Mouse (Mus musculus) CH12.LX (cell line): ENCODE results near the gene Dhx30. TPM values are rescaled to one million over a fixed set of nuclear protein-coding genes. Genes with fewer than 3 reads are reported as not detected.
"Not testable (repeated sequence)": the region's sequence is repeated elsewhere in the genome, so short reads cannot be mapped to it uniquely, and the experiment has no call there.

Experiments used
- DNase-seq: peaks from one replicate; pipeline ENCODE4 v3.0.0-alpha.2; 2013; ENCODE audit errors: extremely low read depth
- H3K27ac ChIP-seq: 2 replicates; pipeline ENCODE4 v1.5.1; 2012; ENCODE audit warnings: low read depth, mild to moderate bottlenecking, control low read depth, moderate library complexity; ENCODE audit not compliant: insufficient read depth
- H3K27me3 ChIP-seq: replicated peaks from 2 replicates; pipeline ENCODE3; 2012; ENCODE audit warnings: inconsistent platforms
- H3K36me3 ChIP-seq, 2 experiments: replicated peaks in 1 of 2; 2 replicates each; pipeline versions ENCODE3 to v1.6.1; 2012; ENCODE audit warnings: inconsistent platforms in 1 of 2, low read length in 1 of 2, mild to moderate bottlenecking in 1 of 2, mixed read lengths in 1 of 2, moderate library complexity in 1 of 2; ENCODE audit not compliant: control insufficient read depth in 1 of 2, insufficient read depth in 1 of 2
- H3K4me1 ChIP-seq, 2 experiments: 2 replicates each; pipeline ENCODE4 v1.6.1; 2012; ENCODE audit warnings: inconsistent platforms in 1 of 2, moderate library complexity in 1 of 2; ENCODE audit not compliant: insufficient read depth in 2 of 2, control insufficient read depth in 1 of 2
- H3K4me2 ChIP-seq: 2 replicates; pipeline ENCODE4 v1.6.1; 2012; ENCODE audit warnings: low read depth, mild to moderate bottlenecking, control low read depth; ENCODE audit not compliant: poor library complexity, insufficient read depth, severe bottlenecking
- H3K4me3 ChIP-seq, 3 experiments: fragments of 150-350 bp in 1 of 3; sonication (generic) in 1 of 3; replicated peaks in 1 of 3; 2 replicates each; pipeline versions ENCODE3 to v1.5.1; 2011 to 2012; ENCODE audit warnings: low read depth in 2 of 3, low read length in 2 of 3, mild to moderate bottlenecking in 2 of 3, moderate library complexity in 2 of 3, control low read depth in 1 of 3, improper control_type of control experiment in 1 of 3, inconsistent platforms in 1 of 3, mixed read lengths in 1 of 3; ENCODE audit not compliant: poor library complexity in 1 of 3
- H3K79me2 ChIP-seq: replicated peaks from 2 replicates; pipeline ENCODE4 v1.6.1; 2012; ENCODE audit warnings: mild to moderate bottlenecking, moderate library complexity; ENCODE audit not compliant: control insufficient read depth, poor library complexity, insufficient read depth, severe bottlenecking; ENCODE audit errors: extremely low read depth
- H3K9ac ChIP-seq: 2 replicates; pipeline ENCODE4 v1.6.1; 2012; ENCODE audit warnings: low read depth, mild to moderate bottlenecking, control low read depth, moderate library complexity; ENCODE audit not compliant: insufficient read depth
- H3K9me3 ChIP-seq: replicated peaks from 2 replicates; pipeline ENCODE3; 2012; ENCODE audit warnings: low read length, inconsistent platforms, mixed read lengths
- CHD1 ChIP-seq: IDR thresholded peaks from 2 replicates; pipeline ENCODE4 v1.6.1; 2012; ENCODE audit warnings: low read depth, low read length, improper control_type of control experiment, inconsistent platforms
- CHD2 ChIP-seq: IDR thresholded peaks from 2 replicates; pipeline ENCODE4 v1.6.1; 2011; ENCODE audit warnings: low read length, improper control_type of control experiment
- CTCF ChIP-seq, 2 experiments: IDR thresholded peaks in 1 of 2; conservative IDR thresholded peaks in 1 of 2; 2 replicates each; pipeline ENCODE4 v1.5.1; 2011 to 2012; ENCODE audit warnings: low read depth in 2 of 2, low read length in 2 of 2, improper control_type of control experiment in 1 of 2, inconsistent platforms in 1 of 2, mild to moderate bottlenecking in 1 of 2, moderate library complexity in 1 of 2
- E2F4 ChIP-seq: IDR thresholded peaks from 2 replicates; pipeline ENCODE4 v1.6.1; 2011; ENCODE audit warnings: low read depth, low read length, improper control_type of control experiment; ENCODE audit not compliant: insufficient replicate concordance
- GABPA ChIP-seq: IDR thresholded peaks from 2 replicates; pipeline ENCODE4 v1.6.1; 2012; ENCODE audit warnings: low read depth, low read length, improper control_type of control experiment, inconsistent platforms; ENCODE audit not compliant: insufficient replicate concordance
- IRF4 ChIP-seq: IDR thresholded peaks from 2 replicates; pipeline ENCODE4 v1.6.1; 2014; ENCODE audit warnings: low read depth, mild to moderate bottlenecking, inconsistent platforms, low read length, improper control_type of control experiment
- JUN ChIP-seq: IDR thresholded peaks from 2 replicates; pipeline ENCODE4 v1.6.1; 2011; ENCODE audit warnings: low read depth, mild to moderate bottlenecking, low read length, improper control_type of control experiment, moderate library complexity; ENCODE audit not compliant: insufficient read depth
- KAT2A ChIP-seq: IDR thresholded peaks from 2 replicates; pipeline ENCODE4 v1.6.1; 2012; ENCODE audit warnings: low read length, improper control_type of control experiment, inconsistent platforms; ENCODE audit not compliant: insufficient replicate concordance
- MAX ChIP-seq: IDR thresholded peaks from 2 replicates; pipeline ENCODE4 v1.6.1; 2011; ENCODE audit warnings: low read length, improper control_type of control experiment
- MEF2A ChIP-seq: IDR thresholded peaks from 2 replicates; pipeline ENCODE4 v1.6.1; 2014; ENCODE audit warnings: low read depth, mild to moderate bottlenecking, inconsistent platforms, low read length, improper control_type of control experiment, borderline replicate concordance
- POLR2AphosphoS2 ChIP-seq: IDR thresholded peaks from 2 replicates; pipeline ENCODE4 v1.6.1; 2011; ENCODE audit warnings: low read depth, low read length, improper control_type of control experiment
- RAD21 ChIP-seq: IDR thresholded peaks from 2 replicates; pipeline ENCODE4 v1.6.1; 2011; ENCODE audit warnings: low read depth, mild to moderate bottlenecking, low read length, improper control_type of control experiment, moderate library complexity
- SIN3A ChIP-seq: IDR thresholded peaks from 2 replicates; pipeline ENCODE4 v1.6.1; 2012; ENCODE audit warnings: low read length, improper control_type of control experiment, inconsistent platforms
- UBTF ChIP-seq: IDR thresholded peaks from 2 replicates; pipeline ENCODE4 v1.6.1; 2012; ENCODE audit warnings: low read depth, mild to moderate bottlenecking, inconsistent platforms, low read length, improper control_type of control experiment, moderate library complexity
- USF2 ChIP-seq: conservative IDR thresholded peaks from 2 replicates; pipeline ENCODE4 v1.6.1; 2011; ENCODE audit warnings: low read depth, low read length, improper control_type of control experiment
- ZC3H11A ChIP-seq: IDR thresholded peaks from 2 replicates; pipeline ENCODE4 v1.6.1; 2012; ENCODE audit warnings: low read depth, mild to moderate bottlenecking, inconsistent platforms, low read length, improper control_type of control experiment
- ZNF384 ChIP-seq: IDR thresholded peaks from 2 replicates; pipeline ENCODE4 v1.6.1; 2012; ENCODE audit warnings: low read depth, low read length, improper control_type of control experiment, inconsistent platforms
- dilution Hi-C: fragments of 300-500 bp; cut with MboI; formaldehyde crosslinking; loops from 2 replicates; pipeline ENCODE4 v1.14.3; 2020; ENCODE audit warnings: low sequenced_read_pairs; ENCODE audit not compliant: extremely low pct_unique_long_range_greater_than_20kb, extremely low pct_ligation_motif_present
- in situ Hi-C: fragments of 300-500 bp; cut with MboI; formaldehyde crosslinking; loops from 3 replicates; pipeline ENCODE4 v1.14.3; 2019; ENCODE audit warnings: low sequenced_read_pairs, low pct_ligation_motif_present, low pct_unique_long_range_greater_than_20kb, mixed read lengths
- polyA plus RNA-seq: library from polyadenylated mRNA; unstranded; fragments of >175 nt; gene quantifications from 2 replicates; pipeline ENCODE4 v1.2.1, GENCODE M21; 2012; ENCODE audit warnings: low read depth; ENCODE audit not compliant: insufficient read length
- total RNA-seq, 2 experiments: library from RNA; depleted of rRNA; stranded (reverse); fragments of 300-350 nt in 1 of 2; fragments of >200 nt in 1 of 2; gene quantifications; 2 replicates each; pipeline ENCODE4 v1.2.3; 2012 to 2014

The Dhx30 gene
- total and polyA plus RNA-seq, 3 experiments, result 68.8 to 129 (median 99.3) TPM

- Histone ChIP-seq H3K27me3 (no peaks in the 10 kb centered on the region), H3K36me3 (peaks cover 7 to 20% of the 10 kb centered on the region in 2 experiments), H3K4me1 (peaks cover 5 to 32% of the 10 kb centered on the region in 2 experiments; a peak in 3 of 4 replicates), H3K27ac (0 out of 2 replicates have a peak overlapping the region, but pooled peaks have one; percentile 27), H3K4me2 (peak overlapping the region; percentile 87), H3K79me2 (peaks cover 42% of the 10 kb centered on the region), H3K4me3 (peak overlapping the region; percentile 89 to 96 (median 90)), H3K9ac (peak overlapping the region; percentile 88), H3K9me3 (no peaks in the 10 kb centered on the region)
- no peak for TF ChIP-seq POLR2AphosphoS2
- no peak for TF ChIP-seq RAD21
- TF ChIP-seq CHD2, result no peak
- no peak; the same call in 1 of the 2 replicates for TF ChIP-seq MAX
- TF ChIP-seq MEF2A, result no peak
- TF ChIP-seq USF2, result no peak
- no peak for TF ChIP-seq KAT2A
- TF ChIP-seq IRF4, result peak; percentile 13; the same call in 1 of the 2 replicates
- TF ChIP-seq GABPA, result no peak
- TF ChIP-seq CTCF (conservative IDR thresholded peaks at IDR 0.05 in 1 of 2, IDR thresholded peaks at IDR 0.05 in 1 of 2; ENCODE audit: low read depth in 2 of 2, low read length in 2 of 2), result no peak
- peak; percentile 91; the same call in 1 of the 2 replicates for TF ChIP-seq CHD1
- TF ChIP-seq E2F4, result no peak
- no peak for TF ChIP-seq UBTF
- TF ChIP-seq JUN, result no peak
- no peak for TF ChIP-seq ZC3H11A
- TF ChIP-seq SIN3A, result no peak
- no peak for DNase-seq
- dilution Hi-C loops (no loop called here), in situ Hi-C loops (no loop called here)
Measured at GRCm38 (mm10) chr9:110130896-110131524, 13.4 kb upstream of the Dhx30 start.

GRCm38 (mm10) chr9:110124008-110124540 is 6.4 kb upstream of the Dhx30 start:
- H3K4me3 ChIP-seq, H3K36me3 ChIP-seq, H3K9me3 ChIP-seq, dilution Hi-C loops, H3K27ac ChIP-seq, H3K79me2 ChIP-seq, H3K27me3 ChIP-seq, H3K4me2 ChIP-seq, DNase-seq, in situ Hi-C loops, H3K9ac ChIP-seq: not testable (repeated sequence)
- TF ChIP-seq ZNF384, result 0 out of 2 replicates have a peak, but pooled peaks have one; percentile 15
- TF ChIP-seq CTCF (conservative IDR thresholded peaks at IDR 0.05 in 1 of 2, IDR thresholded peaks at IDR 0.05 in 1 of 2; ENCODE audit: low read depth in 2 of 2, low read length in 2 of 2), result peak in 1 of 2 experiments; percentile 44; a peak in 2 of 4 replicates
- peaks cover 3 to 13% of the 10 kb centered on the region in 2 experiments for H3K4me1 ChIP-seq
